Mouse (Mus musculus) cortical plate, adult 2 months (tissue): Measurements from ENCODE around the gene Gadd45g.

Source experiments
- CTCF ChIP-seq: fragments of 200-500 bp; IDR thresholded peaks from 2 replicates; pipeline ENCODE4 v1.5.1; 2011; ENCODE audit warnings: mild to moderate bottlenecking, control low read depth, low read length; ENCODE audit not compliant: insufficient read depth; ENCODE audit errors: extremely low read depth
- POLR2A ChIP-seq: fragments of 200-500 bp; IDR thresholded peaks from 2 replicates; pipeline ENCODE4 v1.6.1; 2011; ENCODE audit warnings: mild to moderate bottlenecking, low read length, control low read depth; ENCODE audit not compliant: insufficient read depth; ENCODE audit errors: extremely low read depth

DNA sequence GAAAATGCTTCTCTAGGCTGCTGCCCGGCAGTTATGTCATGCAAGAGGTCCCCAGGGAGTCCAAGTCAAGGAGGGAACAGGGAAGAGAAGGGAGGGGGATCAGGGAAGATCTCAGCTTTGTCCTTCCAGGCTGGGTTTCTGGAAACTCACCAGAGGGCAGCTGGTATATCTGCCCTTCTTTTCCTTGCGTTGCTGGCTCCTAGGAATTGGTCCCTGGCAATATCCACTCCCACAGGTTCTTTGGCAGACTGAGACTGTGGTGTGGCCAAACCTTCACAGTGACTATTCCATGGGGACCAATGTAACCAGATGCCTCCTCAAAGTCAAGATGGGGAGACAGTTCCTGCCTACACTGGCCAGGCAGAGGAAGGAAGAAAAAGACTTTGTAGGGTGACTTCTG is 41.9 kb downstream of the Gadd45g start:
- TF ChIP-seq CTCF (no peak), POLR2A (no peak)
